Comparison of ENCODE assay signal across 10 mouse cellular contexts in the genomic region with DNA sequence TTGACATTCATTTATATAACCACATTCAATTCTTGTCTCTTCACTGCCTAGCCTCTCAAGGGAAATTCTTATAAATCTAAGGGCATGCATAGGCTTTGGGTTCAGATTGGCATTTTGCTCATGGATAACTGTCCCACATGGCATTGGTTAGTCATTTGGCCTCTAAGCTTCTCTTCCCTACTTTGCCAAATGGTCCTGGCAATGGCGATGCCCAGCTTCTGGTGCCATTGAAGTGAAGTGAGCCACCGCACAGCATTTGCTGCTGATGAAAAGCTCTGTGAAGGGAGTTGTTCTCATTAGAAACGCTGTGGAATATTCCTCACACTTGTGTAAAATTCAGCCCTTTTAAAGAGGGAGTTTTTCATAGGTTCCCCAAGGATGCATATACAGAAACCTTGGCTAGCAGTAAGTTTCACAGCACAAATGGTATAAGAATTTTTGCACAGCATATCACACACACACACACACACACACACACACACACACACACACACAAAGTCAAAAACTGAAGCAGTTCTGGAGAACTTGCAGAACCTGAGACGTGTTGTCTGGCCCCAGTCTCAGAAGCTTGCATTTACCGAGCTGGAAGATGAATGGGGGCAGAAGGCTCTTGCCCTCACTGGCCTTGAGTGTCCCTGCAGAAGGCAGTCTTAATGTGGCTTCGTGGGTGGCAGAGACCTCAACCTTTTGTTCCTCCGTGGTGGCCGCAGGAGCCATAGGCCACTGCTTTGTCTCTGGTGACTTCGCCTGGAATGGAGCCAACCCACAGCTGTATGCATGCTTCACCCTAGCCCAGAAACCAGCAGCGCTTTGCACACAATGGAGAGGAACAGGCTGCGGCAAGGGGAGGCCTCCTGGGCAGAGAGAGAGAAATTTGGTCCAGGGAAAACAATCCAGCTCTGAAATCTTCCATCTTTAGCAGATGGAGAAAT. TPM values are rescaled to one million over a fixed set of nuclear protein-coding genes. Genes with fewer than 3 reads are reported as not detected.
DNase-seq lines count a peak whose midpoint lies in the region; ATAC-seq and TF ChIP-seq lines count a peak whose summit lies in the region.
"Had no signal": no experiment of that assay in that cellular context is flagged by ENCODE, and none has a peak within 500 bp of the region (broad histone marks: within the 10 kb centered on the region; RNA-seq: fewer than 3 reads in every experiment).

No protein-coding gene starts in this region.

- no peak overlapping the region for H3K9ac ChIP-seq in lung, embryonic 14.5 days
- H3K9ac ChIP-seq in limb, embryonic 15.5 days = no peak overlapping the region

- peak; percentile 89 for DNase-seq in lung, embryonic 14.5 days
- DNase-seq in lung, postnatal 25 days (ENCODE audit: low spot score) = no peak
- DNase-seq in hindbrain, embryonic 10.5 days (ENCODE audit: low spot score) = peak; percentile 78
- peak; percentile 89 for DNase-seq in retina, postnatal 1 day
- no peak for DNase-seq in left cerebral cortex, adult 18-20 months (ENCODE audit: low spot score in 2 of 2)
- no peak for DNase-seq in urinary bladder, adult 18-20 months (ENCODE audit: low spot score in 2 of 2)

- H3K4me3 ChIP-seq in lung, embryonic 14.5 days (ENCODE audit: low read depth, low read length) = no peak overlapping the region
- H3K4me3 ChIP-seq in hindbrain, embryonic 10.5 days = no peak overlapping the region
- H3K4me3 ChIP-seq in limb, embryonic 15.5 days = no peak overlapping the region

- 31% methylated on average over 11 of the region's 11 CpGs for WGBS in lung, embryonic 14.5 days
- 30% methylated on average over 11 of the region's 11 CpGs for WGBS in hindbrain, embryonic 10.5 days
- whole genome bisulfite sequencing in limb, embryonic 15.5 days = 26% methylated on average over 11 of the region's 11 CpGs

- no peak overlapping the region for H3K4me2 ChIP-seq in lung, embryonic 14.5 days
- H3K4me2 ChIP-seq in limb, embryonic 15.5 days = no peak overlapping the region

- H3K36me3 ChIP-seq in lung, embryonic 14.5 days (ENCODE audit: insufficient read depth) = no peaks in the 10 kb centered on the region
- H3K36me3 ChIP-seq in hindbrain, embryonic 10.5 days = no peaks in the 10 kb centered on the region
- H3K36me3 ChIP-seq in limb, embryonic 15.5 days = no peaks in the 10 kb centered on the region

- H3K4me1 ChIP-seq in lung, embryonic 14.5 days (ENCODE audit: insufficient read depth) = peaks cover 12% of the 10 kb centered on the region; the same call in 1 of the 2 replicates
- peaks cover 37% of the 10 kb centered on the region for H3K4me1 ChIP-seq in hindbrain, embryonic 10.5 days (replicated peaks)
- H3K4me1 ChIP-seq in limb, embryonic 15.5 days = peaks cover 40% of the 10 kb centered on the region

- ATAC-seq in lung, embryonic 14.5 days (ENCODE audit: insufficient read depth) = peak; percentile 85
- ATAC-seq in common myeloid progenitor, adult 5-6 weeks (replicated peaks; ENCODE audit: low read depth, poor library complexity, severe bottlenecking) = peak; percentile 76
- peak; percentile 52 for ATAC-seq in limb, embryonic 15.5 days (ENCODE audit: insufficient number of reproducible peaks, low FRiP score, low TSS enrichment, low read depth)

- H3K9me3 ChIP-seq in lung, embryonic 14.5 days (ENCODE audit: low read depth, low read length) = no peaks in the 10 kb centered on the region
- no peaks in the 10 kb centered on the region for H3K9me3 ChIP-seq in hindbrain, embryonic 10.5 days
- H3K9me3 ChIP-seq in limb, embryonic 15.5 days = no peaks in the 10 kb centered on the region

- no peaks in the 10 kb centered on the region for H3K27me3 ChIP-seq in lung, embryonic 14.5 days (ENCODE audit: insufficient read depth, low read length)
- H3K27me3 ChIP-seq in hindbrain, embryonic 10.5 days (ENCODE audit: insufficient read depth, poor library complexity, severe bottlenecking) = peaks cover 12% of the 10 kb centered on the region
- H3K27me3 ChIP-seq in limb, embryonic 15.5 days = no peaks in the 10 kb centered on the region

- peak overlapping the region; percentile 81; the same call in 1 of the 2 replicates for H3K27ac ChIP-seq in lung, embryonic 14.5 days (ENCODE audit: low read depth)
- peak overlapping the region; percentile 80 for H3K27ac ChIP-seq in hindbrain, embryonic 10.5 days
- peak overlapping the region; percentile 83; the same call in 1 of the 2 replicates for H3K27ac ChIP-seq in limb, embryonic 15.5 days

- TF ChIP-seq CTCF in lung, embryonic 14.5 days (IDR thresholded peaks at IDR 0.05; ENCODE audit: low read depth) = no peak

RNA-seq across cellular contexts. Expression of a gene that starts 21.8 kb away (rescaled TPM):
- polyA plus RNA-seq in lung, embryonic 14.5 days (2014; fragmentation: Nextera tagmentation; extraction: Ambion mirVana) = 79.0 and 82.5 TPM in 2 replicates
- 0.15 and 0.73 TPM in 2 replicates for total RNA-seq in common myeloid progenitor, adult 5-6 weeks (2017)
- 10.6 and 11.5 TPM in 2 replicates for polyA plus RNA-seq in hindbrain, embryonic 10.5 days (2016; fragmentation: Nextera tagmentation; extraction: Ambion mirVana)
- 71.8 and 79.7 TPM in 2 replicates for polyA plus RNA-seq in limb, embryonic 15.5 days (2015; fragmentation: Nextera tagmentation; extraction: Ambion mirVana)
- total RNA-seq in left cerebral cortex, adult 18-20 months (2021) = 10 to 100 TPM; 11.9 to 13.4 TPM

RNA-seq across cellular contexts. Expression of a gene that starts 23.1 kb away (rescaled TPM):
- polyA plus RNA-seq in lung, embryonic 14.5 days (2014; fragmentation: Nextera tagmentation; extraction: Ambion mirVana) = not detected in 2 replicates
- not detected in 2 replicates for total RNA-seq in common myeloid progenitor, adult 5-6 weeks (2017)
- polyA plus RNA-seq in hindbrain, embryonic 10.5 days (2016; fragmentation: Nextera tagmentation; extraction: Ambion mirVana) = not detected in 2 replicates
- polyA plus RNA-seq in limb, embryonic 15.5 days (2015; fragmentation: Nextera tagmentation; extraction: Ambion mirVana) = not detected in 2 replicates
- not detected for total RNA-seq in left cerebral cortex, adult 18-20 months (2021)
- polyA plus RNA-seq: large intestine, adult 2 months; spleen, adult 2 months had no signal

Comparison
In these comparisons a context has a peak if more than half of its experiments do, and no peak if none do; other contexts are left out.
1. DNase-seq: peak in lung, embryonic 14.5 days (single experiment), hindbrain, embryonic 10.5 days (single experiment) and retina, postnatal 1 day (single experiment); none in lung, postnatal 25 days (single experiment), left cerebral cortex, adult 18-20 months (0 of 2) and urinary bladder, adult 18-20 months (0 of 2).
2. Peak in every context shown above with its lines, with median percentiles within 50 percentile points of each other: ATAC-seq and H3K27ac ChIP-seq.